Mouse (Mus musculus) G1E-ER4 (cell line): ENCODE data around the gene Aldh3a1. TPM values are rescaled to one million over a fixed set of nuclear protein-coding genes. Genes with fewer than 3 reads are reported as not detected.

Experiments
- GATA1 ChIP-seq: IDR thresholded peaks from one replicate; pipeline ENCODE4 v1.8.0; 2012; ENCODE audit warnings: low read length, inconsistent platforms
- polyA plus RNA-seq: library from polyadenylated mRNA; stranded (reverse); fragments of >175 nt; gene quantifications from 2 replicates; pipeline ENCODE4 v1.2.3, GENCODE M21; 2012

The Aldh3a1 gene
- polyA plus RNA-seq, 1 experiment: not detected

DNA sequence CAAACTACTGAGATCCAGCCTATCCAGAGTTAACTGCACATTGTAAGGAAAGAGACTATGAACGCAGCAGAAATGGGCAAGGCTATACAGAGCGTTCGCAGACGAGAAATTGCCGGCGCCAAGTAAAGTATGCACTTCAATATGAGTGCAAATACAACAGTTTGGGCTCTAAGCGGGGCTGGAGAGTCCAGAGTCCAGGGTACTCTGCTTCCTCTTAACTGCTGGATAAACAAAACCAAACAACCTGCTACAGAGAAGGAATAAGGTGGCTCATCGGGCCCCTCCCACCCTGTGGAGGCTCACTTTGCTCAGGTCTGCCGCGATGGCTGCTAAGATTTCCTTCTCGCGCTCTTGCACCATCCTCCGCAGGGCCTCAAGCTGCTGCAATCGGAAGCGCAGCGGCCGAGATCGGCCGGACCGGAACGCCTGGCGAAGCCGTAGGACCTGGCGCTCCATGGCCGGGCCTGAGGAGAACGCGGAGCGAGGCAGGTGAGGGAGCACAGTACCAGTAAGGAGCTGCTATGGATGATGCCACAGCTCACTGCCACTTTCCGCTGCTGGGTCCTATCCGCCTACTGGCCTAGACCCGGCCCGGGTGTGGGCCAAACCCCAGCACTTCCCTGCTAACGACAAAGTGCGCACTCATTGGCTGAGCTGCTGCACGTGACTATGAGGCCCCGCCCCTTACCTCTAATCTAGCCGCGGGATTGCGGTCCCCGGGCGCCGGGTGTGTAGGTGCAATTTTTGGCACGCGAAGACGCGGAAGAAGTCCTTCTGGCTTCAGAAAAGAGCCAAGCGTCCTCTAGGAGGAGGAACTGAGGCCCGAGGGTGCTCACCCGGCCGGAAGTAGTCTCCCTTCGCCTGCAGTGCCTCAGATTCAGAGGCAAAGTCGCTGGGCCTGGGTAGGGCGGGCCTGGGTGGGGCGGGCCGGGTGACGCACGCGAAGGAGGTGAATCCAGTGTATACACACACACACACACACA, 59.5 kb downstream of the Aldh3a1 start, which contains the start of gene Aldh3a2:
Aldh3a2 (minus strand) TSS at position 914 of the 983 bp plus-strand sequence.
- TF ChIP-seq GATA1: no peak

Other genes with a start within 250 kb of the Aldh3a1 start
- not detected in 2 replicates for gene Kcnj12, start 185.0 kb upstream of the Aldh3a1 start, polyA plus RNA-seq
- gene Tnfrsf13b, start 80.8 kb upstream of the Aldh3a1 start, polyA plus RNA-seq: 79.6 and 100 TPM in 2 replicates
- 8.1 and 20.3 TPM in 2 replicates for gene Usp22, start 32.5 kb upstream of the Aldh3a1 start, polyA plus RNA-seq
- 1.5 and 2.8 TPM in 2 replicates for gene Aldh3a2, start 59.9 kb downstream of the Aldh3a1 start, polyA plus RNA-seq
- not detected in 2 replicates for gene Slc47a2, start 135.3 kb downstream of the Aldh3a1 start, polyA plus RNA-seq
- not detected in 2 replicates for gene Slc47a1, start 170.8 kb downstream of the Aldh3a1 start, polyA plus RNA-seq
- not detected in 2 replicates for gene Rnf112, start 246.6 kb downstream of the Aldh3a1 start, polyA plus RNA-seq